ENCODE assay signal across 8 mouse cellular contexts in genomic region chr6:30958736-30959540, GRCm38 (mm10). TPM values are rescaled to one million over a fixed set of nuclear protein-coding genes. Genes with fewer than 3 reads are reported as not detected.
DNase-seq lines count a peak whose midpoint lies in the region; ATAC-seq and TF ChIP-seq lines count a peak whose summit lies in the region.

Gene Klf14, minus strand, starts transcription at chr6:30959078.

- TF ChIP-seq POLR2A in cerebellum, adult 2 months (IDR thresholded peaks at IDR 0.05; ENCODE audit: borderline replicate concordance, insufficient read depth, low read length): no peak

- peaks cover 8% of the 10 kb centered on the region; the same call in 1 of the 2 replicates for H3K36me3 ChIP-seq in intestine, embryonic 16.5 days (ENCODE audit: control insufficient read depth, insufficient read depth, low read length)

- H3K4me1 ChIP-seq in cerebellum, adult 2 months (ENCODE audit: control insufficient read depth, insufficient read depth, low read length): no peaks in the 10 kb centered on the region
- H3K4me1 ChIP-seq in intestine, embryonic 16.5 days (ENCODE audit: control insufficient read depth, insufficient read depth, low read length): no peaks in the 10 kb centered on the region

- H3K27ac ChIP-seq in cerebellum, adult 2 months (ENCODE audit: insufficient read depth, low read length): no peak within 1 kb of the TSS
- H3K27ac ChIP-seq in gastrocnemius, adult 2 months: peak within 1 kb of the TSS; percentile 48; the same call in 1 of the 2 replicates
- no peak within 1 kb of the TSS; the same call in 1 of the 2 replicates for H3K27ac ChIP-seq in intestine, embryonic 16.5 days (ENCODE audit: low read length)

- intact Hi-C loops in gastrocnemius, adult 2 months (cut with DNase I): no loop called here

- TF ChIP-seq CTCF in cerebellum, adult 2 months (IDR thresholded peaks at IDR 0.05; ENCODE audit: borderline replicate concordance, insufficient read depth, low read depth, low read length): no peak
- no peak for TF ChIP-seq CTCF in gastrocnemius, adult 2 months (IDR thresholded peaks at IDR 0.05)

- peak; percentile 54 to 66 for DNase-seq in cerebellum, postnatal 10 days
- DNase-seq in cerebellum, adult 2 months: no peak
- DNase-seq in adrenal gland, postnatal 10 days: peak; percentile 68
- peak; percentile 71 for DNase-seq in gastrocnemius, adult 2 months
- DNase-seq in lung, postnatal 4 days: peak; percentile 33 to 58
- DNase-seq in testis, postnatal 10 days (ENCODE audit: low spot score): peak; percentile 62

- no peak within 1 kb of the TSS for H3K4me3 ChIP-seq in cerebellum, adult 2 months (replicated peaks; ENCODE audit: insufficient read depth, low read depth, low read length)
- H3K4me3 ChIP-seq in gastrocnemius, adult 2 months: peak within 1 kb of the TSS; percentile 73
- H3K4me3 ChIP-seq in intestine, embryonic 16.5 days (ENCODE audit: low read length): peak within 1 kb of the TSS; percentile 61

- peaks cover 14% of the 10 kb centered on the region for H3K27me3 ChIP-seq in cerebellum, adult 2 months (ENCODE audit: control insufficient read depth, insufficient read depth, low read length)
- H3K27me3 ChIP-seq in intestine, embryonic 16.5 days (replicated peaks; ENCODE audit: control insufficient read depth, insufficient read depth, low read length): peaks cover 28% of the 10 kb centered on the region

- peak within 1 kb of the TSS; percentile 48 for H3K9ac ChIP-seq in intestine, embryonic 16.5 days (ENCODE audit: low read depth, low read length)

- peak; percentile 44; the same call in 1 of the 2 replicates for ATAC-seq in intestine, embryonic 16.5 days
- no peak for ATAC-seq in inflammation-experienced regulatory T-cells, adult 6 months

- peak within 1 kb of the TSS; percentile 87 for H3K4me2 ChIP-seq in intestine, embryonic 16.5 days (ENCODE audit: low read depth, low read length)

- peaks cover 23% of the 10 kb centered on the region for H3K9me3 ChIP-seq in intestine, embryonic 16.5 days (ENCODE audit: control insufficient read depth, low read length)

- WGBS in cerebellum, adult 2 months: under 1% methylated on average over 75 of the region's 75 CpGs
- under 1% methylated on average over 65 of the region's 75 CpGs for WGBS in intestine, embryonic 16.5 days

RNA-seq across cellular contexts. Expression of gene Klf14, which starts in this region (rescaled TPM):
- polyA plus RNA-seq in cerebellum, adult 2 months (2012; rRNA removed): 0.05 TPM in 1 of 2 replicates, not detected in the other
- total RNA-seq in adrenal gland, postnatal 10 days (2021): under 1 TPM; 0.42 to 0.57 TPM
- under 1 TPM; 0.08 to 0.14 TPM for total RNA-seq in gastrocnemius, adult 2 months (2021)
- 1.5 and 1.6 TPM in 2 replicates for polyA plus RNA-seq in intestine, embryonic 16.5 days (2015; fragmentation: Nextera tagmentation; extraction: Ambion mirVana)
- not detected for polyA plus RNA-seq in inflammation-experienced regulatory T-cells, adult 6 months (2017; shearing (Covaris generic))

Comparison
In these comparisons a context has a peak if more than half of its experiments do, and no peak if none do; other contexts are left out.
1. DNase-seq: peak in cerebellum, postnatal 10 days (2 of 2), lung, postnatal 4 days (2 of 2) and testis, postnatal 10 days (single experiment); none in cerebellum, adult 2 months (0 of 2).
2. Peak in DNase-seq in adrenal gland, postnatal 10 days; RNA of the gene not detected or under 1 TPM.
3. Peak in DNase-seq, H3K4me3 ChIP-seq and H3K27ac ChIP-seq in gastrocnemius, adult 2 months; RNA of the gene not detected or under 1 TPM.